10 mouse cellular contexts compared by ENCODE assay signal in the genomic region with DNA sequence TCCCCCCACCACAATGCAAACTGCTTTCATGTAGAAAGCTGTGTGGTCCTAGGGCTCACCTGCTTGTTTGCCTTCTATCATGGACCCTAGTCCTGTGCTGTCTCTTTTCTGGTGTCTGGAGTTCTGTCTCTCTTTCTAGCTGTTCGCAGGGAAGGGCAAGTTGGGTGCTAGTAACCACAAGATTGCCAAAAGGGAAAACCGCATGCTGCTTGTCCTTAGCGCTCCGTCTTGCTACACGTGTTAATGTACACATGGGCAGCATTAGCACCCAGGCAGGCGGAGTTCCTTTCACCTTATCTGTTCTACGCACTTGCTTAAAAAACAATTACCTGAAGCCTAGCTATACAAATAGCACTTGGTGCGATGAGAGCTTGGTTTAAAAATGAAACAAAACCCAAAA.
DNase-seq lines count a peak whose midpoint lies in the region; ATAC-seq and TF ChIP-seq lines count a peak whose summit lies in the region.
"Had no signal": no experiment of that assay in that cellular context is flagged by ENCODE, and none has a peak within 500 bp of the region (broad histone marks: within the 10 kb centered on the region; RNA-seq: fewer than 3 reads in every experiment).

No protein-coding gene starts in this region.

- no peaks in the 10 kb centered on the region for H3K27me3 ChIP-seq in heart, embryonic 11.5 days (ENCODE audit: control insufficient read depth, insufficient read depth, low read length)
- H3K27me3 ChIP-seq in lung, postnatal 0 days (replicated peaks; ENCODE audit: insufficient read depth, low read length) = no peaks in the 10 kb centered on the region
- no peaks in the 10 kb centered on the region for H3K27me3 ChIP-seq in limb, embryonic 11.5 days (ENCODE audit: control insufficient read depth, insufficient read depth, low read length)
- H3K27me3 ChIP-seq in stomach, embryonic 15.5 days (replicated peaks) = no peaks in the 10 kb centered on the region

- H3K4me1 ChIP-seq in heart, embryonic 11.5 days (ENCODE audit: control insufficient read depth, insufficient read depth, low read length) = no peaks in the 10 kb centered on the region
- no peaks in the 10 kb centered on the region for H3K4me1 ChIP-seq in lung, postnatal 0 days (ENCODE audit: insufficient read depth, low read depth, low read length)
- peaks cover 6% of the 10 kb centered on the region for H3K4me1 ChIP-seq in limb, embryonic 11.5 days (ENCODE audit: control insufficient read depth, insufficient read depth, low read length)
- no peaks in the 10 kb centered on the region for H3K4me1 ChIP-seq in stomach, embryonic 15.5 days

- no peak for TF ChIP-seq CTCF in lung, postnatal 0 days (IDR thresholded peaks at IDR 0.05)

- peak overlapping the region; percentile 52 for H3K4me2 ChIP-seq in heart, embryonic 11.5 days
- peak overlapping the region; percentile 46 for H3K4me2 ChIP-seq in lung, postnatal 0 days (replicated peaks; ENCODE audit: low read depth, low read length)
- peak overlapping the region; percentile 31 for H3K4me2 ChIP-seq in limb, embryonic 11.5 days (ENCODE audit: low read depth, severe bottlenecking)
- peak overlapping the region; percentile 40 for H3K4me2 ChIP-seq in stomach, embryonic 15.5 days

- TF ChIP-seq EP300 in lung, postnatal 0 days (IDR thresholded peaks at IDR 0.05) = no peak

- H3K36me3 ChIP-seq in heart, embryonic 11.5 days (ENCODE audit: control insufficient read depth, insufficient read depth, low read length) = no peaks in the 10 kb centered on the region
- H3K36me3 ChIP-seq in lung, postnatal 0 days (ENCODE audit: insufficient read depth, low read length) = no peaks in the 10 kb centered on the region
- H3K36me3 ChIP-seq in limb, embryonic 11.5 days (ENCODE audit: control insufficient read depth, insufficient read depth, low read length) = no peaks in the 10 kb centered on the region
- no peaks in the 10 kb centered on the region for H3K36me3 ChIP-seq in stomach, embryonic 15.5 days

- DNase-seq in heart, adult 18-20 months = no peak
- DNase-seq in lung, postnatal 0 days (ENCODE audit: low spot score) = no peak
- DNase-seq in lung, postnatal 36 days = no peak
- DNase-seq in limb, embryonic 11.5 days (ENCODE audit: low spot score) = no peak
- no peak for DNase-seq in cerebellum, postnatal 36 days
- DNase-seq in frontal cortex, postnatal 25 days (ENCODE audit: low spot score in 2 of 2) = no peak
- DNase-seq: cerebellum, postnatal 10 days; thymus, postnatal 4 days had no signal

- ATAC-seq in heart, embryonic 11.5 days (replicated peaks; ENCODE audit: insufficient number of reproducible peaks, low FRiP score, low TSS enrichment) = no peak
- no peak for ATAC-seq in lung, postnatal 0 days
- no peak for ATAC-seq in limb, embryonic 11.5 days (ENCODE audit: insufficient number of reproducible peaks, low FRiP score, low TSS enrichment, low read depth)
- ATAC-seq in stomach, embryonic 15.5 days (ENCODE audit: insufficient read depth, low FRiP score, low read depth) = no peak

- H3K9ac ChIP-seq in heart, embryonic 11.5 days (ENCODE audit: low read depth, low read length) = no peak overlapping the region
- H3K9ac ChIP-seq in lung, postnatal 0 days (replicated peaks; ENCODE audit: low read depth) = no peak overlapping the region
- H3K9ac ChIP-seq in limb, embryonic 11.5 days (ENCODE audit: low read length) = no peak overlapping the region
- no peak overlapping the region for H3K9ac ChIP-seq in stomach, embryonic 15.5 days

- H3K9me3 ChIP-seq in heart, embryonic 11.5 days (replicated peaks; ENCODE audit: control insufficient read depth, low read length) = no peaks in the 10 kb centered on the region
- no peaks in the 10 kb centered on the region for H3K9me3 ChIP-seq in lung, postnatal 0 days (ENCODE audit: low read length)
- H3K9me3 ChIP-seq in limb, embryonic 11.5 days (ENCODE audit: control insufficient read depth, low read length) = no peaks in the 10 kb centered on the region
- H3K9me3 ChIP-seq in stomach, embryonic 15.5 days = no peaks in the 10 kb centered on the region

- WGBS in heart, embryonic 11.5 days (ENCODE audit: insufficient replicate concordance) = 49% methylated on average over 8 of the region's 8 CpGs
- 31% methylated on average over 8 of the region's 8 CpGs for WGBS in lung, postnatal 0 days
- 33% methylated on average over 8 of the region's 8 CpGs for WGBS in limb, embryonic 11.5 days
- WGBS in stomach, embryonic 15.5 days = 44% methylated on average over 8 of the region's 8 CpGs

- H3K27ac ChIP-seq in heart, embryonic 11.5 days (ENCODE audit: low read depth, low read length) = no peak overlapping the region
- H3K27ac ChIP-seq in lung, postnatal 0 days (ENCODE audit: low read length) = no peak overlapping the region
- H3K27ac ChIP-seq in limb, embryonic 11.5 days (replicated peaks; ENCODE audit: low read depth, low read length) = no peak overlapping the region
- no peak overlapping the region for H3K27ac ChIP-seq in stomach, embryonic 15.5 days

- H3K4me3 ChIP-seq in heart, embryonic 11.5 days (ENCODE audit: low read depth, low read length) = no peak overlapping the region; the same call in 1 of the 2 replicates
- peak overlapping the region; percentile 26; the same call in 1 of the 2 replicates for H3K4me3 ChIP-seq in lung, postnatal 0 days (ENCODE audit: low read depth, low read length)
- no peak overlapping the region for H3K4me3 ChIP-seq in limb, embryonic 11.5 days (ENCODE audit: low read depth, low read length)
- no peak overlapping the region for H3K4me3 ChIP-seq in stomach, embryonic 15.5 days (replicated peaks)
